Mouse (Mus musculus) fibroblast of lung, adult 2 months (primary cell): ENCODE results near the gene Camk2b.

Experiments used
- DNase-seq: peaks from one replicate; pipeline ENCODE4 v3.0.0-alpha.2; 2011; ENCODE audit warnings: low read depth

The Camk2b gene

DNA sequence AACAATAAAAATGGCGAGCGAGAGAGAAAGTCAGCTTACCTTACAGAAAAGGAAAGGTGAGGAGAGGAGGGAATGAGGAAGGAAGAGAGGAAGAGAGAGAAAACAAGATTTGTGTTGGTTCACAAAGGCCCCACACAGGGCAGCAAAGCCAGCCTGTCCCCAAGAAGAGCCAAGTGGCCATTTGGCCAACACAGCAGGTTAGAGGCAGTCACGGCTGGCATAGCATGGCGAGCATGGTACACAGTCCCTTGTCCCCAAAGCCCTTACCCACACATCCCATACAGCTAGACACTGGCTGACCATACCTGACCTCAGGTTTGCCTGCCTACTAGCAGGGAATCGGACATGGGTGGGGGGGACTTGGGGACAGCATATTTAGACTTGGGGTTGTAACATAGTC, 82.5 kb downstream of the Camk2b start:
- DNase-seq: no peak

DNA sequence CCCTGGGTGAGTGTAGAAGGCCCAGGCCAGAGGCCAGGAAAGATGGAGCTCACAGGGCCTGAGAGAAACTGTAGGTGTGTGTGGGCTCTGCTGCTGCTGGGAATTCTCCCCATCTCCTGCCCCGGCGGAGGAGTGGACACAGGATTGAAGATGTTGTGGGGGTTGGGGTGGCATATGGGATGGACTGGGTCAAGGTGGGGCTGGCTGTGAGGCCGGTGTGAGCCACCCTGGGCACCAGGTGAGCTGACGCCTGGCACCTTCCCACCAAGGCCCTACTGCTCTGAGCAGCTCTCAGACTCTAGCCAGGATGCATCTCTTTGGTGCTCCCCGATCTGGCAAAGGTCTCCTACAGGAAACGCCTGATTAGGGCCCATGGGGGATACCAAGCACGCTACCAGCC, 84.8 kb downstream of the Camk2b start:
- no peak for DNase-seq

DNA sequence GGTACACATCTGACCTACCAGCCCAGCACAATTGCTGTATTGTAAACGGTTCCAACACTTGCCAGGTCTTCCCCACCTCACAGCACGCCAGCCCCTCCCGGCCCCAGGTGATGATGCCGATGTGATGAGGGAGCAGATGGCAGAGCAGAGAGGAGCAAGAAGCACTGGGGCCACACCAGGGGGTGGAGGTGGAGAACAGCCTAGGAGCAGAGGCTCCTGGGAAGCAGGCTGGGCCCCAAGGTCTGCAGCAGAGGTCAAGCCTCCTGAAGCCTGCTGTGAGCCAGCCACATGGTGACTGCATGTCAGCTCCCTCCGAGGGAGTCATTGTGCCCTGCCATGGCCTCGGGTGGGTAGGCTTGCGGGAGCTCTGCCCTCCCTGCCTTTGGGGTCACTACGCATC, 85.6 kb downstream of the Camk2b start:
- no peak for DNase-seq

DNA sequence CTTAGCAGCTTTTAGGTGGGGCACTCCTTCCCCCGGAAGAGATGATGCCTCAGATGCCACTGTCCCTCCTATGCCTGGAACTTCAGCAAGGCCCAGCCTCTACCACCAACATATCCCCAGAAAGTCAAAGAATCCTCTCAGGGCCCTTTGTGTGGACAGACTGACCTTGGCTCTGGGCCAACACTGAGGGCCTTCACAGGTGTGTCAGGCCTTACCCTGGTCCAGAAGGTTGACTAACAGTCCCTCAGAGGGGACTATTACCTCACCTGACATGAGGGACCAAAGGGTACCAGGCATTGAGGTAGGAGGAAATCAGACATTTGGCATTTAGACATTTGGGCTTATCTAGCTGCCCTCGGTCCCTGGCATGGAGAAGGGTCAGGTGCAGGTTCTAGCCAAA, 86.1 kb downstream of the Camk2b start:
- no peak for DNase-seq

DNA sequence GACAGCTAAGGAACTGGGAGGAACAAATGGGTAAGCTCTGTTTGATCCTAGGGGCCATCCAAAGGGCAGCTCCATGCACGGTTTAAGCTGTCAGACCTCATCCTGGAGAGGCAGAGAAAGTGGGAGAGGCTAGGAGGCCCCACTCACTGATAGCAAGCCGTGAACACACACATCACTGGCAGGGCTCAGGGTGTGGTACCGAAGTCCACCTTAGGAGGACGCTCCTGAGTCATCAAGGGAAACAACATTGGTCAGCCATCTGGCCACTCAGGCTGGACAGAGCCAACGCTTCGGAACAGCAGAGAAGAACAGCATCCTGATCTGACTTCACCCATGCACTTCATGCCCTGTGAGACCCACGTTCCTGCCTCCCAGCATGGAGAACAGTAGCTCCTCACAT, 87.1 kb downstream of the Camk2b start:
- DNase-seq: no peak

DNA sequence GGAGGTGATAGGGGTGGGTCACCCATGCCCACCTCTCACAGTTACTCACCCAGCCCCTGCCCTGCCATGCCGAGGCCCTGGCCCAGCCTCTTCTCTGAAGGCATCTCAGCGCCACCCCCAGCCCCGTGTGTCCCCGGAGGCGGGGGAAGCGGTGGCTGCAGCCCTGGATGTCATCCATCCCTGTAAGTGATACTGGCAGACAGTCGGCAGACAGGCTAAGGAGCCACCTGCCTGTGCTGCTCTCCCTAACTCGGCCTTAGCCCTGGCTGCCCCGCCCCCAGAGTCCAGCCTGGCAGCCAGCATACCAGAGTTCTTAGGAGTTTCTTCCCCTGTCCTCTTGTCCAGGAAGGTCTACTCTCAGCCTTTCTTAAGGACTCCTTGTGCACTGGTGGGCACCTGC, 90.1 kb downstream of the Camk2b start:
- no peak for DNase-seq

DNA sequence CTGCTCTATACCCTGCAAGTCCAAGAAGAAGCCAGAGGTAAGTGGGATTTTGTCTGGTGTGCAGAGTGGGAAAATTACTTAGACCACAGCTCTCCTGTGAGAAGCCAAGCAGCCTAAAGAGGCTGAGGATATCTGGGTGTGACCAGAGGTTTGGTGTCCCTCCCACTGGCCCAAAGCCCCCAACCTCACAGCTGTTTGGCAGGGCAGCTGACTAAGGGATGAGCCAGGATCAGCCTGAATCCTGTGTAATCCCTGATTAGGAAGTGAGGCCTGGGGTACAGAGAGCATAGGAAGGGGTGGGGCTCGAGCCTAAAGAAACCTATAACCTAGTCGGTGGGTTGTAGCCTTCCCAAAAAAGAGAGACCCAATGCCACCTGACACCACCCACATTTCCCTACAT, 91.1 kb downstream of the Camk2b start:
- no peak for DNase-seq

DNA sequence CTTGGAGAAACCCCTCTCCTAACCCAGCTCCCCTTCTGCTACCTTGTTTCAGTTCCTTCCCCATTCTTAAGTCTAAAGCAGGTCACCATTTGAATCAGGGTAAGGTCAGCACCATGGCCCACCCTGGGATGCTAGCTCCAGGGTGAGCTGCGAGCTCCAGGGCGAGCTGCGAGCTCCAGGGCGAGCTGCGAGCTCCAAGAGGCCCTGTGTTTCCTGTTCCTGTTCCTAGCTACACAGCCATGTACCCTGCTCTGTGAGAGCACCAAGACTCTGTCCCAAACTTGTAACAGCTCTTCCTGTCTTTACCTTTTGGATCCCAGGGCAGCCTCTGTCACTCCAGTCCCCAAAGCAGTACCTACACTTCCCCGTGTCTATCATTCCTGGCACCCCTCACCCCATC, 92.1 kb downstream of the Camk2b start:
- no peak for DNase-seq

DNA sequence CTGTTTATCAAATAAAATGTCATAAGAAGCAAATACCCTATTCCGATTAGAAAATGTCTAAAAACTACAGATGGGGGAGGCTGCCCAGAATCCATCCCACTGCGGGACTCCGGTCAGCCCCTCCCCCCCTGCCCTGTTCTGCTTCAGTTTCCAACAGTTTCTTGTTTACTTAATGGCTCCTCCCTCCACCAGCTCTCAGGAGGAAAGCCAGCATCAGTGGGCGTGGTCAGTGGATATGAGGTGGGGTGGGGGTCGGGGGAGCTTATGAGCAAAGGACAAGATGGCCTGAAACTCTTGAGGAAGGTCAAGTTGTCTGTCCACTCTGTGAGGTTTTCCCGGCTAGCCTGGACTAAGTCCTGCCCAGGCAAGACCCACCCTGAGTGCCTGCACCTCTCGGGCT, 93.0 kb downstream of the Camk2b start:
- no peak for DNase-seq

DNA sequence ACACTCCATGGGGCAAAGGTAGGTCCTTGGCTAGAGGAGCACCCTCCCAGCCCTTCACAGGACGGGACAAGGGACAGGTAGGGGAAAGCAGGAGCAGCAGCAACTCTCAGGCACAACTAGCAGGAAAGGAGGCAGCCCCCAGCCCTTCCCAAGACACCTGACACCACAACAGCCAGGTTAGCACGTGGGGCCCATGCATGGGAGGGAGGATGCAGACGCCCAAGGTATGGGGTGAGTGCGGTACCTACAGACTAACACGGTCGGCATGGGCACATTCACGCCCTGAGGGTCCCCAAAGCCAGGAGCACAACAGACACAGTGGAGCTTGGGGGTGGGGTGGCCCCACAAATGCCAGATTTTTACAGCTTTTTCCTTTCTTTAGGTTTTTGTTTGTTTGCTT, 95.0 kb downstream of the Camk2b start:
- DNase-seq: no peak

DNA sequence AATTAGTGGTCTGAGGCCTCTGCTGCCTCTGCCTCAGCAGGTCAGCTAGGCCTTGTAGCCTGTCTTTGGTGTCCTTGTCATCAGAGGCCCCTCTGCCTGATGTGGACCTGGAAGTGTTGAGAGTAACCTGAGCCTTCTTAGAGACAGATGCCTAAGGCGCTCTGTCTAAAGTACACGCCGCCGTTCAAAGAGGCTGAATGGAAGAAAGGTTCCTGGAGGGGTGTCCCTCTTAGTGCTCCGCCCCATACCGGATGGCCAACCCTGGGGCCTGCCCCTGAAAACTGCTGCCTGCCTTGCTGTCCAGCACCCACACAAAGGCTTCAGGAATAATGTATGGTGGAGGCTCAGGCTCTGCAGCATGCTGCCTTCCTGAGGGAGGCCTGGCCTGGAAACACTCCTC, 97.9 kb downstream of the Camk2b start:
- no peak for DNase-seq

DNA sequence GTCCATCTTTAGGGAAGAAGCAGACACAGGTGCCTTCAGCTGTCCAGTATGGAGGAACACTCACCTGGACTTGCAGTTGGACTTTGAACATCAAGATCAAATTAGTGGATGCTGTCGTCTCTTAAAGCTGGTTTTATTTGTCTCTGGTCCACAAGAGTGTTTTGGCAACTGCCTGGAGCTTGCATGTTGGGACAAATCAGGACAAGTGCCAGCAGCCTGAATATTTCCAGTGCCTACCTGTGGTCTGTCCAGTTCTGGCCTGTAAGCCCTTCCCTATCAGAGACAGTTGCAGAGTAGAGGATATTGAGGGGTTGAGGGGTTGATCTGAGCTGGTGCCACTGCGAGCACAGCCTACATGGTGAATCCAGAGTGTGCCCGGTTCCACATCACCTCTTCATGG, 99.4 kb downstream of the Camk2b start:
- DNase-seq: no peak

DNA sequence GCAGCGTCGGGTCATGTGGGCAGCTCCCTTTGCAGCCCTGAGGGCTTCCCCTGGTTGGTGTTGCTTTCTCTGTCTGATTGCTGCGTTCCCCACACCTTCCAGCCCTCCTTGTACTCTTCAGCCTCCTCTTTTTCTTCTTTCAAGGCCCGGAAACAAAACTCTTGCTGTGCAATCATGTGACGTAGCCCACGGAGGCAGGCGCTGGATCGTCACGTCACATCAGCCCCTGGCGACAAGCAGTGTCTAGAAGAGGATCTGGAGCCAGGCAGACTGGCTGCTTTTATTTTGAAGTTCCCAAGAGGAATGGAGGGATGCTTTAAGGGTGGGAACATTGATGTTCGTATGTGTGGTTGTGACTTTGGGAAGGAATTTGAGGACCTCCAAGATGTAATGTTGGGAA, 100.3 kb downstream of the Camk2b start:
- no peak for DNase-seq

DNA sequence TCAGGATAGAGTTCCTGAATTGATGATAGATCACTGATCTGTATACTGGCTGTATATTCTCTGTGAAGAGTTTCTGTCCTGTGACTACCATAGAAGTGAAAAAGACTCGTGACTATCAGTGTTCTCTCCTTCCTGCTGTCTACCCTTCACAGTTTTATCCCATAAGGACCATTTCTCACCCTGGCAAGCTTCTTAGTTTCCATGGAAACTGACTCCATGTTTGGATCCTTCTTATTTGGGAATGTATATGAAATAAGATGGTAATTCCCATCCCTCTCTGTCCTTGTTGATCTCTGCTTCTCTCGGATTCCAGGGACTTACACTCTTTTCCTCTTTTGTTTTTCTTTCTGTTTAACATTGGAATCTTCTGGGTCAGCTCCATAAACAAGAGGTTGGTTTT, 106.1 kb downstream of the Camk2b start:
- DNase-seq: no peak

DNA sequence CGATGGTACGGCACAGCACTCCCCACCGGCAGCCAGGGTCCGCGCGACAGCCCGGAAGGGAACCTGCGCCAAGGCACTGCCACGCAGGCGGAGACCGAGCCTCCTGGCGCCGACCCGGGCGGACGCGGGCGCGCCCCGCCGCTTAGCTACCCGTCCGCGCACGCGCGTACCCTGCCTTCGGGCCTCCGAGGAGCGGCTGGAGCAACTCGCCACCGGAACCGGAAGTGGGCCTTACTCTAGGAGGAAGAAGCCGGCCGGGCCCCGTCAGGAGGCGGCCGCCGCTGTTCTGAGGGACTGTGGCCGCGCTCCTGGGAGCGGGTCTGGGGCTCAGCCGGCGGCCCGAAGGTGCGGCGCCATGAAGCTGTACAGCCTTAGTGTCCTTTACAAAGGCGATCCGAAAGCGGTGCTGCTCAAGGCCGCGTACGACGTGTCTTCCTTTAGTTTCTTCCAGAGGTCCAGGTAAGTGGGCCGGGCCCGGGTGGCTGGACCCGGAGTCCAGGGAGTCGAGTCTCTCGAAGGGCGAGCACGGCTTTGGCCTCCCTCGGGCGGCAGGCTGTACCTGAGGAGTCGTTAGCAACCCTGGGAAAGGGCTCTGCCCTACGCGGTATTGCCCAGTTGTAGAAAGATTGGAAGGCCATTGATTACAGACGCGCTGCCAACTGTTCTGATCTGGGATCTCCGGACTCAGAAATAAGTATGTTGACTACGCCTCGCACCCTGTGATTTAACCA, 110.5 kb downstream of the Camk2b start, which contains the start of gene Ykt6:
Gene Ykt6 (plus strand): TSS at position 148 of the 731 bp plus-strand sequence.
- peak; percentile 80 for DNase-seq

DNA sequence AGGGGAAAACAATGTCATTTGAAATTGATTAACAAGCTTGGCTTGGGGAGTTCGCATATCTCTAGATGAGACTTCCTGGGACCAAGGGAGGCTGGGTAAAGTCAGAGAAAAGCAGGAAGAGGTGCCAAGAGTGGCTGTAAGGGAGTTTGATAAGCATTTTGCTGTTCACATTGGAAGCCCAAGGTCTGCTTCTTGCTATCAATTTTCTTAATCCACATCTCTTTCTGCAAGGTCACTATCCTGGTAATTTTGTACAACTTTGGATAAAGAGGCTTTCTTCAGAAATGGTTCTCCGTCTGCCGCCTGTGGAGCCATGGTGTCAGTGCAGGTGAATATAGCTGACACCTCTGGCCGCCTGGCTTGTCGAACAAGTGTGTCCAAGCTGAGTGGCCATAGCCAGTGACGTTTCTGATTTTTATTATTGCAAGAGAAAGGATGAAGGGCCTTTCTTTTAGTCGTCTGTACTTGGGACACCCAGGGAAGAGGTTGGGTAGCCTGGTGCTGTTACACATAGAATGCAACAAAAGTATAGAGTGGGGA, 111.1 kb downstream of the Camk2b start:
- DNase-seq: peak; percentile 34

DNA sequence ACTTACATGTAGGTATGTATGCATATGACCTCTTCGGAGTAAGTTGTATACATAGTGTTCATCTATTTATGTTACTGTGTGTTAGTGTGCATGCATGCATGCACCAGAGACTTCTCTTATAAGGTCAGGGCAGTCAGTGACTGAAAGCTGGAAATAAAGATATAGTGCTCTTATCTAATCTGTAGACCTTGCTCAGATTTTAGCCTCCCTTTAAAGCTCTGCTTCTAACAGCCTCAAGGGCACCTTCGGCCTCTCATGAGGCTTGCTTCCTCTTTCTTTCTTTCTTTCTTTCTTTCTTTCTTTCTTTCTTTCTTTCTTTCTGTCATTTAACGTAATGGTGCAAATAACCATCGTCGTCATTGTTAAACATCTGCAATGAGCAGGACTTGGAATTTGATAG, 111.7 kb downstream of the Camk2b start:
- DNase-seq: no peak

DNA sequence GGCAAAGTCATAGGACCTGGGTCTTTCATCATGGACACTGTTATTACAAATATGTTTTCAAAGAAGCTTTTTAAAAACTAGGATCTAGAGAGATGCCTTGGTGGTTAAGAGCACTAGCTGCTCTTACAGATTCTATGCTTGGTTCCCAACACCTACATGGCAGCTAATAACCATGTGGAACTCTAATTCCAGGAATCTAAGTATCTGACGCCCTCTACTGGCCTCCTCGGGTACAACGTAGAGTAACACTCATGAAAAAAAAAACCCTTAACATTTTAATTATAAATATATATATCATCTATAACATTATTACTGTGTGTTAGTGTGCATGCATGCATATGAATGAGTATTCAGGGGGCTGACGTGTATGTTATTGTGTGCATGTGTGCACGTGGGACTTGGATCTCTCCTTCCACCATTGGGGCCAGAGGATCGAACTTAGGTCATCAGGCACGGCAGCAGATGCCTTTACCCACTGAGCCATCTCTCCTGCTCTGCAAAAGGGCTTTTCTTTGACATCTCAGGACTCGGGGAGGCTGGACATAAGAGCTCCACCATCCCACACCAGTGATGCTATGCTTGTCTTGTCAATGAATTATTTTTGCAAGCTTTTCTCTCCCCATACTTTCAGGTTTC, 112.9 kb downstream of the Camk2b start:
- no peak for DNase-seq

DNA sequence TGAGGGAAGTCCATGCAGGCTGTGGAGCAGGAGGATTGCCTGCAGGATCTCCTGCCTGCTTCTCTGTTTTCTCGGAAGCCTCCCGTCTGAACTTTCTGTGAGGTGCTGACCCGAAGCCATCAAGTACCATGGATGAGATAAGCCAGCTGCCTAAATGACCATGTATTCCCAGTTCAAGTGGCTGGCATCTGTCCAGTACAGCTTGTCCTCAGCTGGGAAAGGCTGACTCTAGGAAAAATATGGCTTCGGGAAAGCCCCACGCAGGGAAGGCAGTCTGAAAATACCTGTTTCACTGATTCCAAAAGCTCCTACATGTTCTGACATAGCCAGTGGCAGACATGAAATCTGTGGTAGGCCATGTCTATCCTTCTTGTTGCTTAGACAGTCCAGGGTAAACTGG, 113.7 kb downstream of the Camk2b start:
- DNase-seq: no peak

DNA sequence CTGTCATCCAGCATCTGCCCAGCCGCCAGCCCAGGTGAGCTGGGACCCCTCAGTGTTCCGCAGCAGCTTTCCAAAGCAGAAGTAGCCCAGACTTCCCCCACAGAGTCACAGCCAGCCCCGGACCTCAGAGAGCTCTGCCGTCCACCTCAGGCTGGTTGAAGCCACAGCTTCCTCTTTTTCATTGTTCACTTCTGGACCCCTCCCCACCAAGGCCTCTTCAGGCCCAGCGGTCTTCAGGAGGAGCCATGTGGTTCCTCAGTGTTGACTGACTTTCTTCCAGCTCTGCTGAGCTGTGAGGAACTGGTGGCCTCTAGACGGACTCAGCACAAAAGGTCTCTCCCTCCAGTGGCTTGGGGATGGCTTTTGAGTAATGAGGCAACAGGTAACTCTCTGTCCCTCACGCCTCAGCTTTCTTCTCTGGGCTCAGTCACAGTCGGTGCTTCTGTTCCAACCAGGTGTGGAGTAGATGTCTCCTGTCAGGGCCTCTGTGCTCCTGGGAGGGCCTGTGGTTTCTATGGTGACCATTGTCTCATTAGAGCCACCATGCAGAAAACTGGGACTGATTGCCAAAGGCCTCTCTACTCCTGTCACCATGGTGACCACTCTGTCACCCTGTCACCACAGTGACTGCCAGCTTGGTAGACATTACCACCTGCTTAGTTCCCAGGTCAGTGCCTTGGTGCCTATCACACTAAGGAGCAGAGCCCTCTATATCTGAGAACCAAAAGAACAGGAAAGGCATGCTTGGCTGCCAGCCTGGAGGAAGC, 116.4 kb downstream of the Camk2b start, which contains the start of gene Gck:
Gene Gck (minus strand): TSS at position 496 of the 767 bp plus-strand sequence.
- no peak for DNase-seq

DNA sequence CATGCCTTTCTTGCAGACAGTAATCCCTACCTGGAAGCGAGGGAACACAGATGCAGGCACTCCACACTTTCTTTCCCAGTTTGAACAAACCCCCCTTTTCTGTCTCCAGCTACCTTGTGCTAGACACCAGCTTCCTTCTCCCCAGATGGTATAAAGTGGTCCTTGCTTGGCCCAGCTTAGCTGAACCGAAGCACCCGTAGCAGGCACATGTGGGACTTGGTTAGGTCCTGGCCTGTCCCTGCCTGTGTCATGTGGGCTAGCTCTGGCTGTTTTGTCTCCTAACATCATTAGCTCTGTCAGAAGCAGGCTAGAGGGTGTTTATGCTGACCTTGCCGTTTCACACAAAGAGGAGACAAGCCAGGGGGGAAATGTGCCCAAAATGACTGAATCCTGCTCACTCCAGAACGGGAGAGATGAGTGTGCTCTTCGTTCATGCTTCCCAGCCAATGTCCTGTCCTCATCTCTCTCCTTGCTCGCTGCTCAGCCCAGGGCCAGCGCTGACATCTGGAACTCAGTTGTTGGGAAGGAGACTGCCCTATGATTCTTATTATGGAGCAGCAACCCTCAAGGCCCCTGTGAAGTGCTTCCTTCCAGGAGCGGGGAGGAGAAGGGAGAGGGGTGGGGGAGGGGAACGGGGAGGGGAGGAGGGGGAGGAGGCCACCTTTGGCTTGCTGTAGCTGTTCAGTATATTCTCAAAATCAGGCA, 117.5 kb downstream of the Camk2b start:
- no peak for DNase-seq

DNA sequence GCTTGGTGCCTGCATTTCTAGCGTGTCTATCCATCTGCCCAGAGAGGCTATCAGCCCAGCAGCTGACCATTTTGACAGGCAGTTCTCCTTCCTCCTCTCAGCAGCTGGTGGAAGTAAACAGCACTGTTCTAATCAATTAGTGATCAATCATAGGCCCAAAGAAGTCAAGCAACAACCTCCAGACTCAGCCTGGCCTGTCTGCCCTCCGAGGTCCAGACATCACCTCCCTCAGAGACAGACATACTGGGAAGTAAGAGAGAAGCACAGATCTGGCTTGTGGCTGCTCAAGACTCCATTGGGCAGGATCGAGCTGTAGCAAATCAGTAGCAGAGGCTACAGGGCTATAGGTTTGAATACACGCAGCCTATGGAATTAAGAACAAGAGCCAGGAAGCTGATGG, 118.4 kb downstream of the Camk2b start:
- no peak for DNase-seq
